Mouse (Mus musculus) olfactory bulb, adult 2 months (tissue): ENCODE measurements at regions not wholly inside any gene's neighbourhood (a gene's known extent, or its start where the extent isn't known, plus 50 kb on each side); places are given as distances from the start of the nearest gene placed in this dataset.

Experiments
- H3K27ac ChIP-seq: fragments of 200-500 bp; 2 replicates; pipeline ENCODE4 v1.5.1; 2012; ENCODE audit warnings: low read depth, low read length; ENCODE audit not compliant: insufficient read depth
- H3K4me1 ChIP-seq: fragments of 200-500 bp; 2 replicates; pipeline ENCODE4 v1.6.1; 2012; ENCODE audit warnings: low read length; ENCODE audit not compliant: control insufficient read depth, insufficient read depth
- H3K4me3 ChIP-seq: fragments of 200-500 bp; 2 replicates; pipeline ENCODE4 v1.5.1; 2012; ENCODE audit warnings: mild to moderate bottlenecking, low read depth, low read length, moderate library complexity; ENCODE audit not compliant: insufficient read depth
- CTCF ChIP-seq: fragments of 200-500 bp; IDR thresholded peaks from 2 replicates; pipeline ENCODE4 v1.5.1; 2012; ENCODE audit warnings: low read depth, mild to moderate bottlenecking, low read length, moderate library complexity; ENCODE audit not compliant: insufficient read depth
- POLR2A ChIP-seq: fragments of 200-500 bp; IDR thresholded peaks from 2 replicates; pipeline ENCODE4 v1.6.1; 2012; ENCODE audit warnings: mild to moderate bottlenecking, low read depth, low read length, moderate library complexity; ENCODE audit not compliant: insufficient read depth
- WGBS: fragments of 180-500 bp; shearing (Covaris S2); methylation state at CpG from one replicate; pipeline ENCODE4 v1.1.7; 2018; 5-methylcytosine and 5-hydroxymethylcytosine counted together

DNA sequence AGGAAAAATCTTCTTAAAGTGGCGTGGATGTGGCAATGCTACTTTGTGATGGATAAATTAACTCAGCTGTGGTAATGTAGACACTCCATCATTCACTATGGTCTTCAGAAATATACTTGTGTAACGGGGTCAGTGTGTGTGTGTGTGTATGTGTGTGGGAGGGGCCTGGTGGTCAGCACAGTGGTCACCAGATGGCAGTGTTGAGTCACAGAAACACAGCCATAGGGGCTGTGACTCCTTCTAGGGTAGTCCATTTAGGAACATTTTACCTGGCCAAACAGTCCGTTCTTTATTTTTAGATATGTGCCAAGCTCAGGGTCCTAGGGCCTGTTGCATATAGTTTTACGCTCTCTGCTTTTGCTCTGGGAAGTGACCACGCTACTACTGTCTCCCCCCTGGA lies 96.3 kb upstream of the Mphosph6 start:
- no peak overlapping the region for H3K4me3 ChIP-seq
- 79% methylated on average over 5 of the region's 5 CpGs for WGBS
- H3K4me1 ChIP-seq = no peaks in the 10 kb centered on the region
- TF ChIP-seq CTCF = no peak
- TF ChIP-seq POLR2A = no peak
- no peak overlapping the region for H3K27ac ChIP-seq

GRCm38 (mm10) chr8:117894861-117895260 lies 93.1 kb upstream of the Mphosph6 start:
- TF ChIP-seq CTCF (no peak), POLR2A (no peak)
- WGBS = 76% methylated on average over 8 of the region's 8 CpGs
- Histone ChIP-seq H3K27ac (no peak overlapping the region), H3K4me1 (no peaks in the 10 kb centered on the region), H3K4me3 (no peak overlapping the region)

- WGBS = 78% methylated on average over 3 of the region's 3 CpGs
- no peak overlapping the region for H3K27ac ChIP-seq
- no peak overlapping the region for H3K4me3 ChIP-seq
- TF ChIP-seq CTCF = no peak
- no peak for TF ChIP-seq POLR2A
- H3K4me1 ChIP-seq = no peaks in the 10 kb centered on the region
These were observed 88.5 kb upstream of the Mphosph6 start for GRCm38 (mm10) chr8:117890211-117890610.

- WGBS = 93% methylated on average over 8 of the region's 8 CpGs
- Histone ChIP-seq H3K27ac (no peak overlapping the region), H3K4me1 (no peaks in the 10 kb centered on the region), H3K4me3 (no peak overlapping the region)
- TF ChIP-seq POLR2A (no peak), CTCF (no peak)
These were observed 79.8 kb upstream of the Mphosph6 start for GRCm38 (mm10) chr8:117881414-117881973.

DNA sequence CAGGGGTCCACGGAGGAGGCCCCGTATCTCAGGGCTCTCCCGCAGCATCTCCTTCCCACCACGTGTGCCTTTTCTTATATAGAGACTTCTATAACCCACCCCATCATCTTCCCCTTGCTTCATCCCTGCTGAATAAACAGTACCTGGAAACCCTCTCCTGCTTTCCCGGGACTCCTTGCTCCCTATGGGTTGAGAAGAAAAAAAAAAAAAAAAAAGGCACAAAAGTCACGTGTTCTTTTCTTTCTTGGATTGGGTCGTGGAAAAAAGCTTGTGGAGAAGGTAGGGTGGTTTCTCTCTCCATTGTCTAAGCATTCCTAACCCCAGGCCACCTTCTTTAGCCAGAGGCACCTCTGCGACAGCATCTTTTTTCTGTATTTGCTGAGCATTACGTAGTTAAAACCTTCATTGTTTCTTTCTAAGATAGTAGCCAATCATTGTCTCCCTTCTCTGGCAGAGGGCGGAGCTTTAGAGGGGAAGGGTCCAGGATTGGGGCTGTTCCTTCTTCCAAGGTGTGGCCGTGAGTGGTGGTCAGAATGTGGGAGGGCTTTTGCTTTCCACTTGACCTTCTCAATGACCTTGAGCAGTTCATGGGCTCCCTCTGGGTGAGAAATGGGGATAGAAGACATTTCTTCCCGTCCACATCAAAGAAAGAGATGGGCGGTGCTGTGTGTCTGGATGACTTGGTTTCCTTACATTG lies 78.7 kb upstream of the Mphosph6 start:
- no peak overlapping the region for H3K4me3 ChIP-seq
- 64% methylated on average over 13 of the region's 13 CpGs for WGBS
- TF ChIP-seq POLR2A (no peak), CTCF (no peak)
- no peak overlapping the region for H3K27ac ChIP-seq
- no peaks in the 10 kb centered on the region for H3K4me1 ChIP-seq

GRCm38 (mm10) chr8:117873611-117874010 lies 71.9 kb upstream of the Mphosph6 start:
- H3K4me3 ChIP-seq = no peak overlapping the region
- WGBS = 85% methylated on average over 4 of the region's 4 CpGs
- no peak for TF ChIP-seq POLR2A
- TF ChIP-seq CTCF = no peak

GRCm38 (mm10) chr8:117867138-117867537 lies 65.4 kb upstream of the Mphosph6 start:
- Histone ChIP-seq H3K4me3 (no peak overlapping the region), H3K4me1 (no peaks in the 10 kb centered on the region), H3K27ac (no peak overlapping the region)
- TF ChIP-seq POLR2A = no peak
- no peak for TF ChIP-seq CTCF
- WGBS = 77% methylated on average over 2 of the region's 2 CpGs

More at GRCm38 (mm10) chr8:117873611-117874010, 71.9 kb upstream of the Mphosph6 start:
- no peaks in the 10 kb centered on the region for H3K4me1 ChIP-seq
- H3K27ac ChIP-seq = no peak overlapping the region

GRCm38 (mm10) chr8:117865014-117865413 lies 63.3 kb upstream of the Mphosph6 start:
- H3K4me3 ChIP-seq = no peak overlapping the region
- WGBS = 33% methylated on average over 6 of the region's 6 CpGs
- H3K4me1 ChIP-seq = peaks cover under 1% of the 10 kb centered on the region
- no peak for TF ChIP-seq CTCF
- TF ChIP-seq POLR2A = no peak
- H3K27ac ChIP-seq = no peak overlapping the region

- no peak overlapping the region for H3K27ac ChIP-seq
- no peak for TF ChIP-seq POLR2A
- H3K4me3 ChIP-seq = no peak overlapping the region
- peaks cover 5% of the 10 kb centered on the region for H3K4me1 ChIP-seq
- 47% methylated on average over 2 of the region's 2 CpGs for WGBS
These were observed 62.1 kb upstream of the Mphosph6 start for GRCm38 (mm10) chr8:117863837-117864236.

DNA sequence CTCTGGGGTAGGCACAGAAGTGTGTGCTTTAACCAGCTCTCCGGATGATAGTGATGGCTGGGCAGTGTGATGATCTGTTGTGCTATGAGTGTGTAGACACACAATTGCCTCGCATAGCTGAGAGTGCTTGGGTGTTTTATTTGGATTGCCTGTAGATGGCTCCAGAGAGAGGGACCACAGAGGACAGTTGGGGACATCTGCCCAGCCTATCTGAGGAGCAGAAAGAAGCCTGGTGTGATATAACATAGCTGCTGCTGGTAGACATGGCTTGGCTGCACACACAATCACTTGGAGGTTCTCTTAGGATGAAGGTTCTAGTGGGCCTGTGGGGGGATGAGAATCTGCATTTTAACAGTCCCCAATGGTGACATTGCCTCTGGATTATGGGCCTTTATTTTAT lies 60.6 kb upstream of the Mphosph6 start:
- Histone ChIP-seq H3K4me1 (peaks cover 5% of the 10 kb centered on the region), H3K27ac (no peak overlapping the region), H3K4me3 (no peak overlapping the region)
- TF ChIP-seq POLR2A = no peak
- WGBS = 91% methylated on average over 2 of the region's 2 CpGs
